Mouse (Mus musculus) lung, postnatal 0 days (tissue): ENCODE results near the gene Mpig6b.

ENCODE experiments used
- CTCF ChIP-seq: IDR thresholded peaks from 2 replicates; pipeline ENCODE4 v1.5.1; 2016; ENCODE audit warnings: antibody characterized with exemption, mild to moderate bottlenecking
- EP300 ChIP-seq: IDR thresholded peaks from 2 replicates; pipeline ENCODE4 v1.6.1; 2016; ENCODE audit warnings: antibody characterized with exemption, mild to moderate bottlenecking, control low read depth

DNA sequence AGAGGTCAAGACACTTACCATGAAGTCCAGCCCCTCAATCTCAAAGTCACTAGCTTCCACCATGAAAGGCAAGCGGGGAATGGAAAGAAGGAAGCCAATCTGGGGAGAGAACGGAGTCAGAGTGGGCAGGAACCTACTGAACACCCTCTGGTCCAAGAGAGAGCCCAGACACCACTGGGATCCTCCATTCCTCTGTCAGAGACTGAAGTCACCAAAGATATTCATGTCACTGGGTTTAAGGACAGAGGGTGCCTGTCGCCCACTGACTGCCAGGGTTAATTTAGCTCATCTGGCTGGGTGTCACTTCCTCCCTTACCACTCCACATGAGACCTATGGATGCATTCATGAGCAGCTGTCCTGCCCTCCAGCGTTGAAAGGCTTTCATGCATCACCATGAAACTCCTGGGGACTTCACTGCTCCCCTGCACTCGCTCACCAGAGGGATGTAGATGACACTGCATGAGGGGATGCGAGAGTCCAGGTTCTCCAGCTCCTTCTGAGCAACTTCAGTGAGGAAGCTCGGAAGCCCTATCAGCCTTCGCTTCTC is 33.6 kb downstream of the Mpig6b start:
- 0 out of 2 replicates have a peak, but pooled peaks have one; percentile 22 for TF ChIP-seq CTCF
- TF ChIP-seq EP300: no peak
